12 mouse cellular contexts compared by ENCODE assay signal in genomic region chr2:33795001-33795580, GRCm38 (mm10).
DNase-seq lines count a peak whose midpoint lies in the region; ATAC-seq lines count a peak whose summit lies in the region.
"Had no signal": no experiment of that assay in that cellular context is flagged by ENCODE, and none has a peak within 500 bp of the region (broad histone marks: within the 10 kb centered on the region; RNA-seq: fewer than 3 reads in every experiment).

No protein-coding gene starts in this region.

- peak; percentile 23 for DNase-seq in cerebellum, adult 9-11 months
- DNase-seq in cerebellum, adult 8-10 months, result no peak
- peak; percentile 32 for DNase-seq in thymus, postnatal 0 days (ENCODE audit: low spot score)
- no peak for DNase-seq in thymus, postnatal 10 days (ENCODE audit: low spot score in 2 of 2)
- peak; percentile 56 for DNase-seq in telencephalon, adult 2 months (ENCODE audit: low read depth, low spot score)
- DNase-seq in embryo, embryonic 10.5 days (ENCODE audit: low spot score), result no peak
- no peak for DNase-seq in spleen, postnatal 36 days (ENCODE audit: low spot score in 2 of 2)
- DNase-seq: adrenal gland, adult 8-10 months; cerebellum, adult 9-10 months; lung, embryonic 14.5 days had no signal

- H3K36me3 ChIP-seq in limb, embryonic 12.5 days, result peaks cover 22% of the 10 kb centered on the region

- H3K4me1 ChIP-seq in limb, embryonic 12.5 days (replicated peaks), result peaks cover 66% of the 10 kb centered on the region

- no peak overlapping the region; the same call in 1 of the 2 replicates for H3K9ac ChIP-seq in limb, embryonic 12.5 days (replicated peaks)
- H3K9ac ChIP-seq: lung, embryonic 14.5 days had no signal

- 93% methylated on average over 7 of the region's 7 CpGs for WGBS in limb, embryonic 12.5 days

- 0 out of 2 replicates have a peak overlapping the region, but pooled peaks have one; percentile 25 for H3K27ac ChIP-seq in limb, embryonic 12.5 days
- H3K27ac ChIP-seq: kidney, postnatal 0 days had no signal

- no peaks in the 10 kb centered on the region for H3K9me3 ChIP-seq in limb, embryonic 12.5 days

- ATAC-seq in limb, embryonic 12.5 days (ENCODE audit: insufficient number of reproducible peaks, insufficient read depth, low FRiP score, low TSS enrichment, low read depth), result no peak

- no peak overlapping the region for H3K4me3 ChIP-seq in limb, embryonic 12.5 days (replicated peaks)

- H3K4me2 ChIP-seq in limb, embryonic 12.5 days, result no peak overlapping the region
- H3K4me2 ChIP-seq: lung, embryonic 14.5 days had no signal

- H3K27me3 ChIP-seq in limb, embryonic 12.5 days, result no peaks in the 10 kb centered on the region

Comparison
In these comparisons a context has a peak if more than half of its experiments do, and no peak if none do; other contexts are left out.
1. DNase-seq: peak in cerebellum, adult 9-11 months (single experiment), thymus, postnatal 0 days (single experiment) and telencephalon, adult 2 months (single experiment); none in cerebellum, adult 8-10 months (single experiment), thymus, postnatal 10 days (0 of 2), embryo, embryonic 10.5 days (single experiment) and spleen, postnatal 36 days (0 of 2).